29 mouse cellular contexts compared by ENCODE assay signal in the genomic region with DNA sequence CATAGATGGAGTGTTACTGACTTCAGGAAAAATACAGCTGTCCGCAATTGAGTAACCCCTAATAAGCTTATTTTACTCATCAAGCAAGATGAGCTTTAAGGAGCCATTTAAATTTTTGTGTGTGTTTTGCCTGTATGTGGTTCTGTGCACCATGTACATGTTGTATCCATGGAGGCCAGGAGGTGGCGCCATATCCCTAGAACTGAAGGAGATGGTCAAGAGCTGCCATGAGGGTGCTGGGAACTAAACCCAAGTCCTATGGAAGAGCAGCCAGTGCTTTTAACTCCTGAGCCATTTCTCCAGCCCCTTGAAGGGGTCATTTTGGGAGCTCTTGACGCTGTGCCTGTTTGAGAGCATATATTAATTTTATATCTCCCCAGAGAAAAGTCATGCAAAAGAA.
DNase-seq lines count a peak whose midpoint lies in the region; TF ChIP-seq lines count a peak whose summit lies in the region.
"Had no signal": no experiment of that assay in that cellular context is flagged by ENCODE, and none has a peak within 500 bp of the region (broad histone marks: within the 10 kb centered on the region; RNA-seq: fewer than 3 reads in every experiment).

No protein-coding gene starts in this region.

- no peaks in the 10 kb centered on the region for H3K36me3 ChIP-seq in E14TG2a.4 (ENCODE audit: insufficient read depth, low read length)
- H3K36me3 ChIP-seq: embryonic facial prominence, embryonic 13.5 days; forebrain, embryonic 12.5 days; heart, embryonic 15.5 days; limb, embryonic 10.5 days; lung, embryonic 15.5 days; stomach, embryonic 15.5 days had no signal

- H3K27ac ChIP-seq in left cerebral cortex, adult 2 months, result no peak overlapping the region
- H3K27ac ChIP-seq: embryonic facial prominence, embryonic 13.5 days; forebrain, embryonic 12.5 days; heart, embryonic 15.5 days; hindbrain, embryonic 14.5 days; limb, embryonic 10.5 days; lung, embryonic 15.5 days; neural tube, embryonic 12.5 days; stomach, embryonic 15.5 days had no signal

- H3K4me1 ChIP-seq in E14TG2a.4 (replicated peaks; ENCODE audit: low read depth, low read length), result peaks cover 16% of the 10 kb centered on the region
- H3K4me1 ChIP-seq: embryonic facial prominence, embryonic 13.5 days; forebrain, embryonic 12.5 days; heart, embryonic 15.5 days; limb, embryonic 10.5 days; lung, embryonic 15.5 days; megakaryocyte, embryonic 14.5 days; neural tube, embryonic 12.5 days; stomach, embryonic 15.5 days had no signal

- peak; percentile 43 to 52 for DNase-seq in cerebellum, postnatal 10 days
- DNase-seq in cerebellum, adult 18-20 months, result no peak
- DNase-seq in left cerebral cortex, adult 2 months (ENCODE audit: extremely low spot score in 1 of 2, low spot score in 2 of 2), result no peak
- no peak for DNase-seq in left cerebral cortex, postnatal 14 days (ENCODE audit: low spot score in 2 of 2)
- peak; percentile 77 for DNase-seq in R1 (ENCODE audit: low read depth, low spot score)
- no peak for DNase-seq in spleen, adult 12 weeks (ENCODE audit: low spot score)
- no peak for DNase-seq in urinary bladder, postnatal 4 days (ENCODE audit: low spot score in 2 of 2)
- DNase-seq: adrenal gland, postnatal 36 days; cerebellum, adult 11 months; cerebellum, postnatal 36 days; embryo, embryonic 11 days; gastrocnemius, postnatal 25 days; heart, postnatal 36 days; kidney, adult 9 months; kidney, postnatal 25 days; lung, postnatal 36 days; midbrain, embryonic 14.5 days; right cerebral cortex, postnatal 4 days had no signal

- H3K4me3 ChIP-seq in left cerebral cortex, adult 2 months, result no peak overlapping the region
- H3K4me3 ChIP-seq in E14TG2a.4 (replicated peaks; ENCODE audit: low read length), result no peak overlapping the region
- H3K4me3 ChIP-seq: embryonic facial prominence, embryonic 13.5 days; erythroblast, embryonic 14.5 days; forebrain, embryonic 12.5 days; heart, embryonic 15.5 days; limb, embryonic 10.5 days; lung, embryonic 15.5 days; megakaryocyte, embryonic 14.5 days; neural tube, embryonic 12.5 days; stomach, embryonic 15.5 days had no signal

- TF ChIP-seq CTCF in left cerebral cortex, adult 2 months (IDR thresholded peaks at IDR 0.05), result peak; percentile 17
- TF ChIP-seq CTCF in E14TG2a.4 (conservative IDR thresholded peaks at IDR 0.05; ENCODE audit: low read length), result peak; percentile 54

- H3K9me3 ChIP-seq in E14TG2a.4 (ENCODE audit: low read length), result peaks cover 10% of the 10 kb centered on the region
- H3K9me3 ChIP-seq: embryonic facial prominence, embryonic 13.5 days; limb, embryonic 10.5 days; lung, embryonic 15.5 days; stomach, embryonic 15.5 days had no signal

- H3K27me3 ChIP-seq in E14TG2a.4 (ENCODE audit: insufficient read depth, low read length), result peaks cover 31% of the 10 kb centered on the region
- H3K27me3 ChIP-seq: embryonic facial prominence, embryonic 13.5 days; forebrain, embryonic 12.5 days; heart, embryonic 15.5 days; lung, embryonic 15.5 days; megakaryocyte, embryonic 14.5 days; neural tube, embryonic 12.5 days; stomach, embryonic 15.5 days had no signal

- intact Hi-C loops in left cerebral cortex, adult 2 months (cut with DNase I), result no loop called here
- intact Hi-C loops in left cerebral cortex, postnatal 14 days (cut with DNase I), result no loop called here

Comparison
In these comparisons a context has a peak if more than half of its experiments do, and no peak if none do; other contexts are left out.
1. DNase-seq: peak in cerebellum, postnatal 10 days (2 of 2) and R1 (single experiment); none in cerebellum, adult 18-20 months (0 of 2), left cerebral cortex, adult 2 months (0 of 2), left cerebral cortex, postnatal 14 days (0 of 2), spleen, adult 12 weeks (single experiment) and urinary bladder, postnatal 4 days (0 of 2).